In genomic region chr19:55870825-55871224, GRCm38 (mm10) we compare ENCODE assay signal across 16 mouse cellular contexts.
DNase-seq lines count a peak whose midpoint lies in the region; ATAC-seq and TF ChIP-seq lines count a peak whose summit lies in the region.
"Had no signal": no experiment of that assay in that cellular context is flagged by ENCODE, and none has a peak within 500 bp of the region (broad histone marks: within the 10 kb centered on the region; RNA-seq: fewer than 3 reads in every experiment).

No protein-coding gene starts in this region.

- H3K9me3 ChIP-seq in forebrain, embryonic 16.5 days (ENCODE audit: control insufficient read depth, low read length) = no peaks in the 10 kb centered on the region
- H3K9me3 ChIP-seq: limb, embryonic 13.5 days had no signal

- intact Hi-C loops in gastrocnemius, postnatal 14 days (cut with DNase I; ENCODE audit: low total_unique reads) = loop anchor here (10.0 kb wide), 2 partner anchors 86 to 126 kb away; partner anchors contain the start of gene Tcf7l2

- no peak for ATAC-seq in forebrain, embryonic 16.5 days
- no peak for ATAC-seq in erythroid progenitor cell, adult 5-6 weeks (replicated peaks; ENCODE audit: low FRiP score, poor library complexity, severe bottlenecking)
- ATAC-seq: forebrain, postnatal 0 days had no signal

- H3K9ac ChIP-seq in forebrain, embryonic 16.5 days (replicated peaks; ENCODE audit: low read depth, low read length) = no peak overlapping the region
- H3K9ac ChIP-seq: forebrain, postnatal 0 days; limb, embryonic 13.5 days had no signal

- DNase-seq in gastrocnemius, postnatal 25 days = peak; percentile 23
- no peak for DNase-seq in gastrocnemius, postnatal 14 days
- peak; percentile 19 for DNase-seq in ZHBTc4 (ENCODE audit: low read depth, low spot score)
- peak; percentile 76 for DNase-seq in kidney, adult 2 months
- DNase-seq in kidney, postnatal 36 days = peak; percentile 62 to 74
- DNase-seq in cerebellum, adult 9-10 months = no peak
- DNase-seq: B cell, adult 2 months; cerebellum, postnatal 36 days; forebrain, postnatal 0 days; heart, adult 2 months; heart, postnatal 36 days; retina, postnatal 1 day; thymus, adult 2 months had no signal

- H3K27me3 ChIP-seq in kidney, adult 2 months (replicated peaks; ENCODE audit: control insufficient read depth, insufficient read depth, low read length) = no peaks in the 10 kb centered on the region
- no peaks in the 10 kb centered on the region for H3K27me3 ChIP-seq in forebrain, embryonic 16.5 days (replicated peaks; ENCODE audit: control insufficient read depth, insufficient read depth, low read length)
- H3K27me3 ChIP-seq: limb, embryonic 13.5 days had no signal

- no peak overlapping the region for H3K4me3 ChIP-seq in kidney, adult 2 months (ENCODE audit: insufficient read depth, low read depth, low read length)
- H3K4me3 ChIP-seq in forebrain, embryonic 16.5 days (replicated peaks; ENCODE audit: low read length) = no peak overlapping the region
- H3K4me3 ChIP-seq: heart, adult 2 months; limb, embryonic 13.5 days had no signal

- no peak for TF ChIP-seq CTCF in kidney, adult 2 months (conservative IDR thresholded peaks at IDR 0.05; ENCODE audit: insufficient read depth, insufficient read length, low read depth, low read length)

- no peak overlapping the region for H3K27ac ChIP-seq in kidney, adult 2 months (ENCODE audit: insufficient read depth, low read depth, low read length)
- no peak overlapping the region for H3K27ac ChIP-seq in forebrain, embryonic 16.5 days (ENCODE audit: low read length)
- H3K27ac ChIP-seq: heart, adult 2 months; limb, embryonic 13.5 days had no signal

- WGBS in kidney, adult 2 months = 28% methylated on average over 12 of the region's 12 CpGs
- 78% methylated on average over 12 of the region's 12 CpGs for WGBS in forebrain, embryonic 16.5 days

- no peak overlapping the region for H3K4me2 ChIP-seq in forebrain, embryonic 16.5 days (ENCODE audit: low read length)
- H3K4me2 ChIP-seq: limb, embryonic 13.5 days had no signal

- H3K36me3 ChIP-seq in kidney, adult 2 months (ENCODE audit: control insufficient read depth, insufficient read depth, low read length) = no peaks in the 10 kb centered on the region
- no peaks in the 10 kb centered on the region for H3K36me3 ChIP-seq in forebrain, embryonic 16.5 days (ENCODE audit: control insufficient read depth, insufficient read depth)

- no peak for TF ChIP-seq POLR2A in kidney, adult 2 months (IDR thresholded peaks at IDR 0.05; ENCODE audit: low read depth, low read length)

- H3K4me1 ChIP-seq in kidney, adult 2 months (ENCODE audit: control insufficient read depth, insufficient read depth, low read length) = peaks cover 10% of the 10 kb centered on the region; the same call in 1 of the 2 replicates
- H3K4me1 ChIP-seq in forebrain, embryonic 16.5 days (replicated peaks; ENCODE audit: control insufficient read depth, insufficient read depth, low read length) = no peaks in the 10 kb centered on the region

Comparison
In these comparisons a context has a peak if more than half of its experiments do, and no peak if none do; other contexts are left out.
1. DNase-seq: peak in gastrocnemius, postnatal 25 days (single experiment), ZHBTc4 (single experiment), kidney, adult 2 months (single experiment) and kidney, postnatal 36 days (2 of 2); none in gastrocnemius, postnatal 14 days (single experiment) and cerebellum, adult 9-10 months (single experiment).